Mouse (Mus musculus): Measurements from ENCODE around the gene Rpl13a.

- no peak for TF ChIP-seq CTCF (IDR thresholded peaks at IDR 0.05; ENCODE audit: borderline replicate concordance, control insufficient read depth, extremely low read depth, insufficient read depth, low read length, poor library complexity)
- no peak for TF ChIP-seq POLR2A (IDR thresholded peaks at IDR 0.05; ENCODE audit: control insufficient read depth, extremely low read depth, insufficient read depth, low read length, poor library complexity)
These were observed 52.1 kb downstream of the Rpl13a start for GRCm38 (mm10) chr7:45076501-45076900.
